Mouse (Mus musculus) ES-CJ7 (cell line): Measurements from ENCODE around the gene Cntf.
"Not testable (repeated sequence)": the region's sequence is repeated elsewhere in the genome, so short reads cannot be mapped to it uniquely, and the experiment has no call there.

Source experiments
- DNase-seq: peaks from one replicate; pipeline ENCODE4 v3.0.0; 2011; ENCODE audit warnings: low read depth, low spot score

Gene Cntf

GRCm38 (mm10) chr19:12762212-12763130 is 3.0 kb downstream of the Cntf start:
- DNase-seq, result no peak

- DNase-seq, result no peak
Measured at GRCm38 (mm10) chr19:12759656-12760055, 5.8 kb downstream of the Cntf start.

GRCm38 (mm10) chr19:12758936-12759478 is 6.4 kb downstream of the Cntf start:
- DNase-seq, result no peak

GRCm38 (mm10) chr19:12756286-12756685 is 9.1 kb downstream of the Cntf start:
- DNase-seq, result no peak

- peak; percentile 73 for DNase-seq
Measured at GRCm38 (mm10) chr19:12731950-12732349, 33.5 kb downstream of the Cntf start.

GRCm38 (mm10) chr19:12731036-12731435 is 34.4 kb downstream of the Cntf start:
- DNase-seq, result peak; percentile 76

GRCm38 (mm10) chr19:12725851-12726250 is 39.6 kb downstream of the Cntf start:
- DNase-seq, result no peak

- peak; percentile 32 for DNase-seq
Measured at GRCm38 (mm10) chr19:12722308-12722707, 43.1 kb downstream of the Cntf start.

- not testable (repeated sequence) for DNase-seq
Measured at GRCm38 (mm10) chr19:12721596-12721995, 43.8 kb downstream of the Cntf start.

GRCm38 (mm10) chr19:12720919-12721318 is 44.5 kb downstream of the Cntf start:
- DNase-seq, result not testable (repeated sequence)

GRCm38 (mm10) chr19:12720463-12720862 is 45.0 kb downstream of the Cntf start:
- DNase-seq, result no peak

GRCm38 (mm10) chr19:12719189-12719588 is 46.2 kb downstream of the Cntf start:
- DNase-seq, result no peak
